Mouse (Mus musculus) hindbrain, embryonic 11.5 days (tissue): ENCODE results near the gene Tubg2. TPM values are rescaled to one million over a fixed set of nuclear protein-coding genes. Genes with fewer than 3 reads are reported as not detected.
A peak's percentile ranks its signal among the peaks of the same experiment; 100 is the strongest.

ENCODE experiments used
- ATAC-seq: fragments of 200-750 bp; cut with Nextera tagmentation; 2 replicates; pipeline ENCODE4 v1.8.0; 2017; ENCODE audit warnings: mild to moderate bottlenecking, moderate TSS enrichment, moderate library complexity; ENCODE audit not compliant: low FRiP score
- DNase-seq: peaks from one replicate; pipeline ENCODE4 v3.0.0-alpha.2; 2015; ENCODE audit warnings: low spot score
- H3K27ac ChIP-seq: fragments of 300-500 bp; sonication (generic); 2 replicates; pipeline ENCODE4 v1.5.1; 2014; ENCODE audit warnings: mild to moderate bottlenecking, low read depth, low read length
- H3K27me3 ChIP-seq: fragments of 300-500 bp; sonication (generic); 2 replicates; pipeline ENCODE4 v1.6.1; 2014; ENCODE audit warnings: mild to moderate bottlenecking, low read length, moderate library complexity, mixed read lengths; ENCODE audit not compliant: control insufficient read depth, insufficient read depth
- H3K36me3 ChIP-seq: fragments of 300-500 bp; sonication (generic); 2 replicates; pipeline ENCODE4 v1.6.1; 2014; ENCODE audit warnings: mild to moderate bottlenecking, low read length, moderate library complexity, mixed read lengths; ENCODE audit not compliant: control insufficient read depth, insufficient read depth
- H3K4me1 ChIP-seq: fragments of 300-500 bp; sonication (generic); replicated peaks from 2 replicates; pipeline ENCODE4 v1.6.1; 2014; ENCODE audit warnings: low read length, mixed read lengths; ENCODE audit not compliant: control insufficient read depth, insufficient read depth
- H3K4me2 ChIP-seq: fragments of 300-500 bp; sonication (generic); replicated peaks from 2 replicates; pipeline ENCODE4 v1.6.1; 2014; ENCODE audit warnings: mild to moderate bottlenecking, low read depth, low read length
- H3K4me3 ChIP-seq: fragments of 300-500 bp; sonication (generic); 2 replicates; pipeline ENCODE4 v1.5.1; 2014; ENCODE audit warnings: low read depth, low read length
- H3K9ac ChIP-seq: fragments of 300-500 bp; sonication (generic); 2 replicates; pipeline ENCODE4 v1.6.1; 2014; ENCODE audit warnings: low read depth, low read length
- H3K9me3 ChIP-seq: fragments of 300-500 bp; sonication (generic); 2 replicates; pipeline ENCODE4 v1.6.1; 2016; ENCODE audit warnings: low read length; ENCODE audit not compliant: control insufficient read depth
- WGBS: fragments of 180-500 bp; shearing (Covaris S2); extraction: QIAGEN DNeasy Blood & Tissue Kit; methylation state at CpG from one replicate; pipeline ENCODE4 v1.1.7; 2014; 5-methylcytosine and 5-hydroxymethylcytosine counted together
- polyA plus RNA-seq: library from polyadenylated mRNA; unstranded; fragments of >200 nt; fragmentation: Nextera tagmentation; extraction: Ambion mirVana; gene quantifications from 2 replicates; pipeline ENCODE4 v1.2.1, GENCODE M21; 2014

The Tubg2 gene
- polyA plus RNA-seq, 1 experiment from 2014 or later, result 5.5 TPM

GRCm38 (mm10) chr11:101166357-101166756 is 10.7 kb downstream of the Tubg2 start:
- no peak overlapping the region for H3K9ac ChIP-seq
- H3K4me2 ChIP-seq, result no peak overlapping the region
- peaks cover 16% of the 10 kb centered on the region for H3K4me1 ChIP-seq
- no peak for DNase-seq
- 48% methylated on average over 14 of the region's 14 CpGs for WGBS
- no peak overlapping the region for H3K27ac ChIP-seq
- H3K36me3 ChIP-seq, result no peaks in the 10 kb centered on the region
- peaks cover 83% of the 10 kb centered on the region for H3K27me3 ChIP-seq
- no peak overlapping the region for H3K4me3 ChIP-seq
- no peaks in the 10 kb centered on the region for H3K9me3 ChIP-seq
- ATAC-seq, result no peak

GRCm38 (mm10) chr11:101167211-101167962 is 11.7 kb downstream of the Tubg2 start:
- WGBS, result 44% methylated on average over 19 of the region's 19 CpGs
- Histone ChIP-seq H3K4me2 (no peak overlapping the region), H3K27me3 (peaks cover 76% of the 10 kb centered on the region), H3K9me3 (no peaks in the 10 kb centered on the region), H3K27ac (no peak overlapping the region), H3K4me3 (no peak overlapping the region), H3K9ac (no peak overlapping the region), H3K36me3 (no peaks in the 10 kb centered on the region), H3K4me1 (peaks cover 16% of the 10 kb centered on the region)
- ATAC-seq, result no peak
- no peak for DNase-seq

- no peak overlapping the region for H3K9ac ChIP-seq
- H3K4me3 ChIP-seq, result no peak overlapping the region
- no peak overlapping the region for H3K27ac ChIP-seq
- 39% methylated on average over 8 of the region's 8 CpGs for WGBS
- DNase-seq, result no peak
- no peak overlapping the region for H3K4me2 ChIP-seq
- H3K36me3 ChIP-seq, result no peaks in the 10 kb centered on the region
- no peak for ATAC-seq
- peaks cover 17% of the 10 kb centered on the region for H3K4me1 ChIP-seq
- H3K9me3 ChIP-seq, result no peaks in the 10 kb centered on the region
- H3K27me3 ChIP-seq, result peaks cover 76% of the 10 kb centered on the region
These were observed 12.2 kb downstream of the Tubg2 start for GRCm38 (mm10) chr11:101167963-101168300.

GRCm38 (mm10) chr11:101168301-101168980 is 12.7 kb downstream of the Tubg2 start:
- peaks cover 22% of the 10 kb centered on the region for H3K4me1 ChIP-seq
- ATAC-seq (no peak), DNase-seq (no peak)
- 61% methylated on average over 18 of the region's 18 CpGs for WGBS
- H3K27me3 ChIP-seq, result peaks cover 76% of the 10 kb centered on the region
- no peaks in the 10 kb centered on the region for H3K36me3 ChIP-seq
- no peaks in the 10 kb centered on the region for H3K9me3 ChIP-seq
- no peak overlapping the region for H3K4me2 ChIP-seq
- no peak overlapping the region for H3K27ac ChIP-seq
- no peak overlapping the region for H3K4me3 ChIP-seq
- H3K9ac ChIP-seq, result no peak overlapping the region

GRCm38 (mm10) chr11:101169301-101170107 is 13.8 kb downstream of the Tubg2 start:
- peaks cover 74% of the 10 kb centered on the region for H3K27me3 ChIP-seq
- peak overlapping the region; percentile 86 for H3K4me2 ChIP-seq
- H3K9me3 ChIP-seq, result no peaks in the 10 kb centered on the region
- WGBS, result 13% methylated on average over 17 of the region's 17 CpGs
- peak overlapping the region; percentile 72 for H3K4me3 ChIP-seq
- H3K4me1 ChIP-seq, result peaks cover 25% of the 10 kb centered on the region; the same call in 1 of the 2 replicates
- no peak for DNase-seq
- ATAC-seq, result no peak
- peak overlapping the region; percentile 66 for H3K9ac ChIP-seq
- H3K27ac ChIP-seq, result no peak overlapping the region
- no peaks in the 10 kb centered on the region for H3K36me3 ChIP-seq

- H3K27me3 ChIP-seq, result peaks cover 74% of the 10 kb centered on the region
- no peaks in the 10 kb centered on the region for H3K36me3 ChIP-seq
- H3K4me3 ChIP-seq, result peak within 1 kb of the TSS; percentile 72
- H3K9me3 ChIP-seq, result no peaks in the 10 kb centered on the region
- WGBS, result under 1% methylated on average over 35 of the region's 35 CpGs
- no peak for DNase-seq
- no peak for ATAC-seq
- peak within 1 kb of the TSS; percentile 65 for H3K27ac ChIP-seq
- H3K4me2 ChIP-seq, result peak within 1 kb of the TSS; percentile 86
- H3K4me1 ChIP-seq, result peaks cover 27% of the 10 kb centered on the region; the same call in 1 of the 2 replicates
- peak within 1 kb of the TSS; percentile 66 for H3K9ac ChIP-seq
These were observed 14.7 kb downstream of the Tubg2 start, which contains the start of gene Cntnap1 for GRCm38 (mm10) chr11:101170354-101170810. Gene Cntnap1, plus strand, starts transcription at chr11:101170523.

- peak within 1 kb of the TSS; percentile 66 for H3K9ac ChIP-seq
- H3K4me2 ChIP-seq, result peak within 1 kb of the TSS; percentile 86
- H3K4me3 ChIP-seq, result peak within 1 kb of the TSS; percentile 72
- H3K4me1 ChIP-seq, result peaks cover 27% of the 10 kb centered on the region; the same call in 1 of the 2 replicates
- ATAC-seq (peak; percentile 96), DNase-seq (peak; percentile 94)
- WGBS, result under 1% methylated on average over 49 of the region's 50 CpGs
- no peaks in the 10 kb centered on the region for H3K36me3 ChIP-seq
- peak within 1 kb of the TSS; percentile 65 for H3K27ac ChIP-seq
- H3K9me3 ChIP-seq, result no peaks in the 10 kb centered on the region
- H3K27me3 ChIP-seq, result peaks cover 75% of the 10 kb centered on the region
These were observed 15.3 kb downstream of the Tubg2 start, which contains the start of gene Plekhh3 for GRCm38 (mm10) chr11:101170811-101171610. Gene Plekhh3, minus strand, starts transcription at chr11:101171351.
